In the genomic region with DNA sequence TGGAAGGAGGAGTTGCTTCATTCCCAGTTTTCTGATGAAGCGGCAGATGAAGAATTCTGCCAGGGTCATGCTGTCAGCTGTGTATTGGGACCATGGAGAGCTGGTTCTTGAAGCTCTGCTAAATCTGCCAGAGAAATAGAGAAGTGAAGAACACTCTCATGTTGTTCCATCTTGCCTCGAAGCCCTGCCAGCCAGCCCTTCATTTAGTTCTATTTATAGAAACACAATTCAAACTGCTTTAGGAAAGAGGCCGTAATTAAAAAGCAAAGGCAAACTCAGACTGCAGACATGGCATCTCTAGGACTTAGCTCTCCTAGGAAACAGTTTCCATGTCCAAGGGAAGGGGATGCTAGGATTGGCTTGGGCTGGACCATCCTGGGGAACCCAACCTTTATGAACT, we compare ENCODE assay signal across 23 mouse cellular contexts. TPM values are rescaled to one million over a fixed set of nuclear protein-coding genes. Genes with fewer than 3 reads are reported as not detected.
A peak's percentile ranks its signal among the peaks of the same experiment; 100 is the strongest.
DNase-seq lines count a peak whose midpoint lies in the region; ATAC-seq lines count a peak whose summit lies in the region.
"Had no signal": no experiment of that assay in that cellular context is flagged by ENCODE, and none has a peak within 500 bp of the region (broad histone marks: within the 10 kb centered on the region; RNA-seq: fewer than 3 reads in every experiment).

No protein-coding gene starts in this region.

- DNase-seq in frontal cortex, postnatal 10 days (ENCODE audit: low spot score in 2 of 2): no peak
- DNase-seq in layer of hippocampus, adult 9-11 months: peak; percentile 4
- no peak for DNase-seq in layer of hippocampus, adult 9-10 months (ENCODE audit: low spot score)
- peak; percentile 31 for DNase-seq in brain, adult 2 months (ENCODE audit: low read depth, low spot score)
- peak; percentile 32 for DNase-seq in brain, embryonic 18.5 days (ENCODE audit: low read depth, low spot score)
- no peak for DNase-seq in gastrocnemius, postnatal 36 days
- DNase-seq: adrenal gland, adult 2 months; cerebellum, adult 2 months; cerebellum, postnatal 25 days; embryo, embryonic 11 days; gastrocnemius, postnatal 10 days; heart, adult 2 months; kidney, adult 9 months; kidney, postnatal 25 days; liver, postnatal 0 days; thymus, postnatal 14 days had no signal

- intact Hi-C loops in gastrocnemius, postnatal 36 days (cut with DNase I): no loop called here

- ATAC-seq in frontal cortex, adult (ENCODE audit: low TSS enrichment): peak; percentile 38; the same call in 1 of the 2 replicates
- ATAC-seq: hindbrain, embryonic 16.5 days; intestine, embryonic 16.5 days; liver, postnatal 0 days; lung, postnatal 0 days; midbrain, embryonic 15.5 days had no signal

RNA-seq across cellular contexts. Expression of a gene that starts 48.6 kb away (rescaled TPM):
- total RNA-seq in gastrocnemius, postnatal 36 days (2021): not detected
- total RNA-seq: hematopoietic stem cell, adult 5-6 weeks; MEL had no signal

Comparison
In these comparisons a context has a peak if more than half of its experiments do, and no peak if none do; other contexts are left out.
1. DNase-seq: peak in layer of hippocampus, adult 9-11 months (single experiment), brain, adult 2 months (single experiment) and brain, embryonic 18.5 days (single experiment); none in frontal cortex, postnatal 10 days (0 of 2), layer of hippocampus, adult 9-10 months (single experiment) and gastrocnemius, postnatal 36 days (0 of 2).